Mouse (Mus musculus) left cerebral cortex, postnatal 14 days (tissue): ENCODE results near the gene Pla2g2d. TPM values are rescaled to one million over a fixed set of nuclear protein-coding genes. Genes with fewer than 3 reads are reported as not detected.

Experiments used
- DNase-seq, 2 experiments: peaks; one replicate each; pipeline ENCODE4 v3.0.0; 2021 to 2022; ENCODE audit warnings: low spot score in 2 of 2, mixed read lengths in 1 of 2
- intact Hi-C: fragments of 180-260 bp; cut with DNase I; formaldehyde crosslinking; loops from one replicate; pipeline ENCODE4 v1.15.1; 2025
- total RNA-seq, 2 experiments: library from RNA; stranded (reverse); gene quantifications; 2 replicates each; pipeline ENCODE4 v1.2.3; 2021

Gene Pla2g2d
- total RNA-seq, 2 experiments from 2014 or later, result 0.19 to 0.20 TPM

DNA sequence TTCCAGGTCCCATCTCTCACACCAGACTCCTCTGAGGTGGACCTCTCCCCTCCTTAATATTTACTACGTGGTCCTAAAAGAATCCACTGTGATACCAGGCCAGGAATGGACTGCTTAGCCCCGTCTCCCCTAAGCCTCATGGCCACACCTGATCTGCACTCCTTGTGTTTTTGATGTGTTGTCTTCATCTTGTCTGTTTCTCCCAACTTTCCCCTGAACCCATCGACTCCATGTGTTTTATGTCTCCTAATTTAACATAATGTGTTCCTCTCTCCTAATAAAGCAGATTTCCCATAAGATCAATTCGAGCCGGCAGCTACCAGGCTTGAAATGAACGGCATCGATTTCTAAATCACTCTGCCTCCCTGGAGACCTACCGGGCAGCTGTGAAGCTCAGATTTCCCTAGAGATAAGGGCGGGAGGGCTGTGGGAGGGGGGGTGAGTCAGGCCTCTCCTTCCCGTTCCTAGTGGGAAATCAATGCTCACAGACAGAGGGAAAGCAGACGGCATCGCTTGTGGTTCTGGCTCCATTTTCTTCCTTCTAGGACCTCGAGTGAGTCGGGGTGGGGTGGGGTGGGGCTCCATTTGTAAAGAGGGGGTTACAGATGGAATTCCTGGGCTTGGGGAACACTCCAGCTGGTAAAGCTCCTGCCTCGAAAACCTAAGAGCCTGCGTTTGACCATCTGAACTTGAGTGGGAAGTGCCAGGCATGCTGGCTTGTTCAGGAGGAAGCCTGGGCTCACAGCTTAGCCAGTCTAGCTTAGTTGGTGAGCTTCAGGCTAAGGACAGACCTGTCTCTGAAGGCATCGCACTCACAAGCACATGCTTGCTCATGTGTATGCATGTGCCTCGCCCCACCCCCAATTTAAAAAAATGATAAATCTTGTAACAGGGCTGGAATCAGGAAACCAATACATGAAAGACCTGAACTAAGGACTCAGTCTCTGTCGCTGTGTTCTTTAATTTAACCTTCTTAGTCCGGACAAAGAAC is 2.2 kb downstream of the Pla2g2d start:
- intact Hi-C loops, result no loop called here
- DNase-seq, result no peak

DNA sequence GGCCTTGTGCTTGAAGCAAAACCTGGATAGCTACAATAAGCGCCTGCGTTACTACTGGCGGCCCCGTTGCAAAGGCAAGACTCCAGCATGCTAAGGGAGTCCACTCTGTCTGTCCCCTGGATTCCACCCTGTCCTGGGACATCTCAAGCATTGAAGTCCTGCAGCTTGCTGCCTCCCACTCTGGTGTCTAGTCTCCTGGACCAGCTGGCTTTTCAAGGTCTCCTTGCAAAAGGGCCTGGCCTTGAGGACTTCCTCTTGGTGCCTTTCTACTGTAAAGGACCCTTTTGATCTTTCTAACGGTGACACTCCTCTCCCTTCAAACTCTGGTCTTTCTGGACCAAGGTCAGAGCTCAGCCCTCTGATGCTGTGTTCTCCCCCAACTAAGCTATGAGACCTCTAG is 4.8 kb downstream of the Pla2g2d start:
- DNase-seq, result no peak
- intact Hi-C loops, result no loop called here

GRCm38 (mm10) chr4:138782098-138782497 is 6.6 kb downstream of the Pla2g2d start:
- intact Hi-C loops, result no loop called here
- peak; percentile 54 to 63 for DNase-seq

DNA sequence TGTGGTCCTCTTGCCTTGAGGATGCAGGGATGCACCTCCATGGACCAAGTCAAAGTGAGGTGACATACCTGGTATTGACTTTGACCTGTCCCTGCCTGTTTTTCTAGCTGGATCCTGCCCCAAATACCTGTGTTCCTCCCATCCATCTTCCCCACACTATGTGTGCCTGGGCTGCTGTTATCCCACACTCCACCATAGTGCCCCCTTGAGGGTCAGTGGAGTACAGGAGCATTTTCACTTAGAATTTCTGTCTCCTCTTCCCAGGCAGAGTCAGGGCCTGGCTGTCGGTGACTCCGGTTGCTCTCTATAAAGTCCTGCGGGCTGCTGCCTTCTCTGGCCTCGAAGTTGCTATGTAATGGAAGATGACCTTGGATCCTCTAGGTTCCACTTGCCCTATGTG is 10.2 kb downstream of the Pla2g2d start:
- no peak for DNase-seq
- intact Hi-C loops, result no loop called here

DNA sequence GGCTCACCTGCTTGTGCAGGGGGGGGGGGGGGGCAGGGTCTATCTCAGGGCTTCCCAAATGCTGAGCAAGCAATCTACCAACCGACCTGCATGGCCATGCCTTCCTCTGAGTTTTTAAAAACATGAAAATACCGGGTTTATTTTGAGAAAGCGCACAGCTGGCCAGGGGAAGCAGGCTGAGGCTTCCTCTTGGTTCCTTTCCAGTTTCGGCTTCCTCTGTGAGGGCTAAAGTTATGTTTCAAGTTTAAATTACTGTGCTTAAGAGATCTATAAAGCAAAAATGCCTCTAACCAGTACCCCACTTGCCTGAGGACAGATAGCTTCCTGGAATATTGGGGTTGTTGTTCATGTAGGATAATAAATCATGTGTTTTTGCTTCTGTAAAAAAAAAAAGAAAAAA is 10.6 kb downstream of the Pla2g2d start:
- peak in 1 of 2 experiments; percentile 44 for DNase-seq
- intact Hi-C loops, result no loop called here

DNA sequence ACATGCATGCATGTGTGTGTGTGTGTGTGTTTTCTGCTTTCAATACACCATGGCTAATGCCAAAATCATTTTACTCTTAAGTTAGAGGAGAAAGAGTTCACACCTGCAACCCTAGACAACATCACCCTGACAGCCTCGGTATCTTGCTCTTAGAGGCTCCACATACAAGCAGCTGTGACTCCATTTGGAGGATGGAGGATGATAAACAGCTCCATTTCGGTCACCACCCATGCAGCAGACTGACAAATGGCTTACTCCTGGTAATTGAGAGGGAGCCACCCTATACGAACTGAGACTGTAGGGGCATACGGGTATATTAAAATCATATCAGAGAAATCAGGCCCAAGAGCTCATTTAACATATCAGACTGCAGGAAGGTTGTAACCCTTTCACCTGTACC is 12.8 kb downstream of the Pla2g2d start:
- no peak for DNase-seq
- intact Hi-C loops, result no loop called here

DNA sequence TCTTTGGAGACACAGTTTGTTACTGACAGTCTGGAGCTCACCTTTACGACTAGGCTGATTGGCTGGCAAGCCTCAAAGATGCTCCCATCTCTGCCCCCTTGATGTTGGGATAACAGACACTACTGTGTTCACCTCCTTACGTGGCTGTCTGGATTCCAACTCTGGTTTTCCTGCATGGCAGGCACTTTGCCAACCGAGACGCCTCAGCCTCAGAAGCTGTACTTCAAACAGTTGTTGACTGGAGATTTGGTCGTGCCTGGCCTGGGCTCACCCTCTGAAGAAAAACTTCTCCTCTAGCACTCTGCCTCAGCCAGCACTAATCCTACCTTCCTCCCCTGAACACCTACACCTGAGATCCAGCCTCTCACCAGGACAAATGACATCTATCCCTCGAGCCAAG is 15.9 kb downstream of the Pla2g2d start:
- no peak for DNase-seq
- intact Hi-C loops, result loop anchor here (5.0 kb wide), 1 partner anchor 344 kb away; no protein-coding TSS in a partner anchor

GRCm38 (mm10) chr4:138792599-138792998 is 17.1 kb downstream of the Pla2g2d start:
- intact Hi-C loops, result loop anchor here (2.0 to 5.0 kb wide), 2 partner anchors 44 to 345 kb away; no protein-coding TSS in a partner anchor
- no peak for DNase-seq

DNA sequence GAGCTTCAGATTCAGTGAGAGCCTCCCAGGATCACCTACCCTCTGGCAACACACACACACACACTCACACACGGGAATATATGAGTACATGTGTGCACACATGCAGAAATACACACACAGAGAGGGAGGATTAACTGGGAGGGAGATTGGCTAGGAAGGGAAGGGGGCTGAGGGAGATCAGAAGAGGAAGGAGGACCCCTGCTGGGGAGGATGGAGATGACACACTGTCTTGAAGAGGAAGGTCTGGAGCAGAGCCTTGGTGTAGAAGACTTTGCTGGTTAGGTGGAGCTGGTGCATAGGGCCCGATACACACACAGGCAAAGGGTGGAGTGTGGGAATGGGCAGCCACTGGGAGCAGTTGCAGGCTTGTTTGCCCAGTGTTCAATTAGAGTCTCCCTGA is 17.7 kb downstream of the Pla2g2d start:
- intact Hi-C loops, result loop anchor here (2.0 to 5.0 kb wide), 2 partner anchors 44 to 346 kb away; no protein-coding TSS in a partner anchor
- DNase-seq, result peak; percentile 83 to 85

DNA sequence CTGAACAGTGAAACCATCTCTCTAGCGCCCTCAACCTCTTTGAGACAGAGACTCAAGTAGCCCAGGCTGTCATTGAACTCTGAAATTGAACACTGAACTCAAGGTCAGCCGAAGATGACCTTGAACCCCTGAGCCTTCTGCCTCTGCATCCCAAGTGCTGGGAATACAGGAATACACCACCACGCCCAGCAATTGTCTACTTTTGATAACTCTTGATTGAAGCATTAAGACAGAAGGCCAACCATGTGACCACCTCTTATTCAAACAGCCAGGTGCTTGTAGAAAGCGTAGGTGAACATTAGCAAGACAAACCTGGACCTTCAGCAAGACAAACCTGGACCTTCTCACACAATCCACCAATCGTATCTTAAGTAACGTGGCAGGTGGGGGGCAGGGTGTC is 18.8 kb downstream of the Pla2g2d start:
- DNase-seq, result no peak
- intact Hi-C loops, result loop anchor here (5.0 kb wide), 1 partner anchor 347 kb away; no protein-coding TSS in a partner anchor

DNA sequence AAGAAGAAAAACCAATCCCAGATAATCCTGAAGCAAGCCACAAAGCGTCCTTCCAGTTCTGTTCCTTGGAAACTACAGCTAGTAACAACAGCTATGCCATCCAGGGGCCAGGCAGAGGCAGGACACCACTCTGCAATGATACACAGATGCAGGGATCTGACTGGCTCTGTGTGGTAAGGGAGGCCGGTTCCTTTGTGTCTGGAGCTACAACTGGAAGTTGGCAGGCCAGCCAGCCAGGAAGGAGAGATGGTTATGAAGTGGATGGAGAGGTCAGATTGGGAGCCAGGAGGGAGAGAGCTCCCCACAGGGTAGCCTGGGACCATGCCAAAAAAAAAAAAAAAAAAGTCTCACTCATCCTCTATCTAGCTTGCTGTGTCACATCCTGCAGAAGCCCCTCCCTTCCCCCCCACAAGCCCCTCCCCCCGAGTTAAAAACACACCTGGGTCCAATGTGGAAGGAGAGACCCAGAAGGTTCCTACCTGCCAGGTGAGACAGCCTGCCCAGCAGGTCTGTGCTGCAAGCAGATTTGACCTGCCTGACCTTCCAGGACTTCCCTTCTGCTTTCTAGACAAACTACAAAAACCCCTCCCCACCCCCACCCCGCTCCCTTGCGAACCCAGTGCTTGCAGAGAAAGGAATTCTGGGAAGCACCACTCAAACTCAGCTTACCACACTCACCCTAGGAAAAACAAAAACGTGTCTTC is 21.1 kb downstream of the Pla2g2d start:
- intact Hi-C loops, result loop anchor here (5.0 kb wide), 1 partner anchor 51 kb away; no protein-coding TSS in a partner anchor

DNA sequence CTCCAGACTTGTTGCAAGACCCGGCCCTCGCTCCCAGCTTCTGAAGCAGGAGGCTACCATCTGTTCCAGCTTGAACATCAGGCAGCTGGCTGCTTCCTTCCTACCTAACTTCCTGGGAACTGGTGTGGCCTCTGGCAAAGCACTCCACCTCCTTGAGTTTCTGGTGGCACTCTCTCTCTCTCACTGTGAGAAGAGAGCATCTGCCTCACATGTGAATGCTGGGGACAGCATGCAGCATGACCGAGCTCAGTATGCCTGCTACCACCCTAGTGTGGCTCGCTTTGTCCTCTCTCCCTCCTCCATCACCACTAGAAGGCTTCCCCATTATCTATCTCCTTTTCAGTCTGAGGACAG is 21.7 kb downstream of the Pla2g2d start:
- peak in 1 of 2 experiments; percentile 68 for DNase-seq
- intact Hi-C loops, result loop anchor here (5.0 kb wide), 1 partner anchor 50 kb away; no protein-coding TSS in a partner anchor

More for the DNA sequence above, 21.1 kb downstream of the Pla2g2d start:
- DNase-seq, result no peak

DNA sequence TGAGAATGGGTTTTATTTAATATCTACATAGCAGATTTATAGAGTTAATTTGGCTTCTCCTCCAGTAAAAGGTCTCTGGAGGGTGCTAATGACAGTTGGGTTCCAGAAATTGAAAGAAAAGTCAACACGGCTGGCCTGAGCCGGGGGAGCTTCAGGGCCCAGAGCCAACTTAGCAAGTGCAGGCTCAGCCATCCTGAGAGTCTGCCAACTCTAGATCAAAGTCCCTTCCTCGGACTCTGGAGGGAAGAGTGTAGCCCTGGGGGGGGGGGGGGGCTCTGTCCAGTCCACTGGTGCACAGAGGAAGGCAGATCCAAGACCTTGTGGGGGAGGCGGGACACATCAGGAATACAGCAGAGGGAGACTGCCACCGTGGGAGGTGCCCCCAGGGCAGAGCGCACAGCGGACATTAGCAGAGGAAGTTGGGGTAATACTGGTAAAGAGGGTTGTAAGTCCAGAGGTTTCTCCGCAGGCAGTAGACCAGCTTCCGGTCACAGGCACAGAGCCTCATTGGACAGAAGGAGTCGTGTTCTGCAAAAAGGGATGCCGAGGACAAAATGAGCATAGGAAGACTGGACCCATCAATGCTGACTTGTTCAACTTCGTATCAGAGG is 24.7 kb downstream of the Pla2g2d start:
- no peak for DNase-seq
- intact Hi-C loops, result loop anchor here (5.0 kb wide), 1 partner anchor 37 kb away; no protein-coding TSS in a partner anchor

DNA sequence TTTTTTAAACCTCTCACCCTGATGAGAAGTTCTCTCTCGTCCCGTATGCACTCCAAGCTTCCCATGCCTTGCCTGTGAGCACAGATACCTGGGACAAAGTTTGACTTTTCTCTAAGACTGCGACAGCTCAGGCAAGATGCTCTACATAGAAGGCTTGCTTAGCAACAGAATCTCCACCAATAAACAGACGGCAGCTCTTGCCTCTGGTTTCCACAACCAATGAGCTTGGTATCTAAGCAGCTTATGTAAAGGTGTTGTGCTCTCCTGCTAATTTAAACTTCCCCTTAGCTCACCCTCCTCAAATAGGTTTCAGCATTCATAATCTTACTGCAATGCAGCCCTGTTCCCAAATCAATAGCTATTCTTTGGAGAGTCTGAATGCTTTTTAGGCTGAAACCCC is 26.1 kb downstream of the Pla2g2d start:
- intact Hi-C loops, result loop anchor here (5.0 kb wide), 1 partner anchor 36 kb away; no protein-coding TSS in a partner anchor
- DNase-seq, result peak; percentile 67 to 91

GRCm38 (mm10) chr4:138802917-138803316 is 27.4 kb downstream of the Pla2g2d start:
- no peak for DNase-seq
- intact Hi-C loops, result loop anchor here (5.0 kb wide), 1 partner anchor 34 kb away; no protein-coding TSS in a partner anchor

DNA sequence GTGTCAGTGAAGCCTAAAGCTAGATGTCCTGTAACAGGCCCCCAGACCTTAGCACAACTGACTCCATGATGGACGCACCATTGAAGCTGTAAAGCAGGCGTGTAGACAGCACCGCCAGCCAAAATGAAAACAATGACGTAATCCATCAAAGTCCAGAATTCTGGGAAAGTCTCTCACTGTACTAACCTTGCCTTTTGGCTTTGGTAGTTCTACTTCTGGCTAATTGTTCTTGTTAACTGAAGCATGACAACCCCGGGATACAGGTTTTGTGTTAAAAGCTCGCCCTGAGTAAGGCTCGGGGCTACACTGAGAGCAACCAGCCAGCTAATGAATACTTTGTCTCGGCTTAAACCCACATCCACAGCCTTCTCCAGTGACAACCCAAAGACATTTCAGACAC is 29.7 kb downstream of the Pla2g2d start:
- DNase-seq, result no peak
- intact Hi-C loops, result no loop called here

DNA sequence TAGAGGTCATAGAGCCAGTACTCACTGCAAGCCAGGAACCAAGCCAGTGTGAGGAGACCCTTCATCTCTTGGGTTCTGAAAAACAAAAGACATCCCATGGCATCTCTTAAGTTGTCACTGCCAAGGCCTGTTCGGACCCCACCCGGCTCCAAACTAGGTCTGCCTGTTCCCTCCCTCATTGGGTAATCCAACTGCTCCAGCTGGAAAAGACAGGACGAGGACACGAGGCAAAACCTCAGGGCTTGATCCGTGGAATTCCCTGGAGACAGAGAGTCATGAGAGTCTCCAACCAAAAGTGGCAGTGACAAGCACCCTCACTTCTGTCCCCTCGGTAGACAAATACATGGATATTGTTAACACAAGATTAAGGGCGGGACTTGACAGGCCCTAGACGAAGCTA is 30.6 kb downstream of the Pla2g2d start:
- DNase-seq, result no peak
- intact Hi-C loops, result no loop called here

- DNase-seq, result no peak
- intact Hi-C loops, result no loop called here
Observed at GRCm38 (mm10) chr4:138806920-138807541, 31.5 kb downstream of the Pla2g2d start.

- intact Hi-C loops, result no loop called here
- no peak for DNase-seq
Observed at GRCm38 (mm10) chr4:138816166-138816565, 40.6 kb downstream of the Pla2g2d start.
